Mouse (Mus musculus): ENCODE results near the gene Ccl3. TPM values are rescaled to one million over a fixed set of nuclear protein-coding genes. Genes with fewer than 3 reads are reported as not detected.

Gene Ccl3
- polyA plus RNA-seq, 1 experiment from 2014 or later = 0.96 TPM

DNA sequence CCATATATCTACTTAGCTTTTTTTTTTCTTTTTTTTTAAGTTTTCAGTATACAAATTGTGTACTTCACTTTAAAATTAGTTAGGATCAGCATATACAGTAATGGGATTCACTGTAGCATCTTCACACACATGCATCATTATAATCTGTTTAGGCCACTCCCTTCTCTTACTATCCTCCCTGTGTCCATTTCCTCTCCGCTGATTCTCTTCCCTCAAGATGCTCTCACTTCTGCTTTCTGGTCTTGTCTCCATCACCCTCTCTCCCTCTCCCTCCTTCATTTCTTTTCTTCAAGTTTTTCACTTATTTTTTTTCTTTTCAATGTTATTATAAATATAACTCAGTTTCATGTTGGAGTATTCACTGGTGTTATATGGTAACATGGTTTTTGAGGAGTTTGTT, 30.1 kb downstream of the Ccl3 start:
- no peaks in the 10 kb centered on the region for H3K36me3 ChIP-seq
- no peak overlapping the region for H3K4me3 ChIP-seq (replicated peaks)
- H3K9me3 ChIP-seq (replicated peaks) = no peaks in the 10 kb centered on the region
- ATAC-seq (ENCODE audit: insufficient number of reproducible peaks, low FRiP score, low TSS enrichment, low read depth) = no peak
- H3K27me3 ChIP-seq = no peaks in the 10 kb centered on the region
- H3K9ac ChIP-seq = no peak overlapping the region
- H3K4me2 ChIP-seq (replicated peaks) = no peak overlapping the region
- H3K4me1 ChIP-seq = no peaks in the 10 kb centered on the region
- no peak overlapping the region for H3K27ac ChIP-seq (replicated peaks)
- 95% methylated on average over 1 of the region's 1 CpGs for WGBS

DNA sequence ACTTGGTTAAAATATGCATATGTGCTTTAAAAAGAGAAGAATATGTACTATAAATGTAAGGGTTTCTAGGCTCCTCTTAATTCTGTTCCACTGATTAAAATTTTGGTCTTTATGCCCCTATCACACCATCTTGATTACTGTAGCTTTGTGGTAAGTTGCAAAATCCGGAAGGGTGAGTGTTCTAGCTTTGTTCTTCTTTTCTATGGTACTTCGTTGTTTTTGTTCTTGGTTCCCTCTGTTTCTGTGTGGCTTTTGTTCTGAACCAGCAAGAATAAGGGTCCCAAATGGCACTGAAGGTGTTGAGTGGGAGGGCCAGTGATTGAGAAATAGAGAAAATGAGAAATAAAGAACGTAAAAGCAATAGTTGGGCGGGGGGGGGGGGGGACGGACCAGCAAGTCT, 30.9 kb downstream of the Ccl3 start:
- Histone ChIP-seq H3K4me1 (no peaks in the 10 kb centered on the region), H3K27ac (replicated peaks) (no peak overlapping the region), H3K36me3 (no peaks in the 10 kb centered on the region), H3K9me3 (replicated peaks) (no peaks in the 10 kb centered on the region), H3K4me3 (replicated peaks) (no peak overlapping the region), H3K27me3 (no peaks in the 10 kb centered on the region), H3K4me2 (replicated peaks) (no peak overlapping the region), H3K9ac (no peak overlapping the region)
- no peak for ATAC-seq (ENCODE audit: insufficient number of reproducible peaks, low FRiP score, low TSS enrichment, low read depth)
- 63% methylated on average over 5 of the region's 5 CpGs for WGBS

DNA sequence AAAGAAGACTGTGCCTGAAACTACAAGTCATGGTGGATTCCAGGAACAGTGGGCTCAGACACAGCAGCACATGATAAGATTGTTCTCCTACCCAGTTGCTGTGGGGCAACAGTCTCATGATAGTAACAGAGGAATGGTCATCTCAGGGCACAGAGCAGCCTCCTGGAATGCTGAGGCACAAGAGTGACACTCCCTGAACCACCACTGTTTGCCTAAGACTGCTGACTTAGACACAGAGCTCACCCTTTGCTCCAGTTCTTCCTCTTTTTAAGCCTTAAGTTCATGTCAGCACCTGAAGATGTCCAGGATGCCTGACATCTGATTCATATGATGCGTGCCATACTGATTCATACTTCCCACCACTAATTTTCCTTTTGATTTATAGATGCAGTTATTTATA, 32.6 kb downstream of the Ccl3 start:
- no peaks in the 10 kb centered on the region for H3K36me3 ChIP-seq
- no peaks in the 10 kb centered on the region for H3K9me3 ChIP-seq (replicated peaks)
- no peak overlapping the region for H3K9ac ChIP-seq
- H3K4me1 ChIP-seq = no peaks in the 10 kb centered on the region
- H3K27me3 ChIP-seq = no peaks in the 10 kb centered on the region
- 85% methylated on average over 1 of the region's 1 CpGs for WGBS
- no peak overlapping the region for H3K4me2 ChIP-seq (replicated peaks)
- no peak overlapping the region for H3K27ac ChIP-seq (replicated peaks)
- no peak for ATAC-seq (ENCODE audit: insufficient number of reproducible peaks, low FRiP score, low TSS enrichment, low read depth)
- no peak overlapping the region for H3K4me3 ChIP-seq (replicated peaks)

DNA sequence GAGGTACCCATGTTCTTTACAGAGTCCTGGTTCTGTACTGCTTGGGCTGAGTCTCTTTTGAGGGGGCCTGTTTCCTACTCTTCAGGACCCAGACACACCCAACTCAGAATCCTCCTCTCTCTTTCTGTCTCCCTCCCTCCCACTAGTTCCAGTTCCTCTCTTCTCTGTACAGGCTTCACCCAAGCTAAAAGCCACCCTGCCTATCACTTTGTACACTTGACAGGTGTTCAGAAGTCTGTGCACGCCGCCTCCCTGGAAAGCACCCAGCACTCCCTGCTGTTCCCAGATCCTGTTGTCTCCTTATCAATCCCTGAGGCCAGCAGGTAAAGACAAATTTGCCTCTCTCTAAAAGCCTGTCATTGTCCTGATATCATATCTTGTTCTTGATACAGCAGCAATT, 38.3 kb downstream of the Ccl3 start:
- no peaks in the 10 kb centered on the region for H3K36me3 ChIP-seq

DNA sequence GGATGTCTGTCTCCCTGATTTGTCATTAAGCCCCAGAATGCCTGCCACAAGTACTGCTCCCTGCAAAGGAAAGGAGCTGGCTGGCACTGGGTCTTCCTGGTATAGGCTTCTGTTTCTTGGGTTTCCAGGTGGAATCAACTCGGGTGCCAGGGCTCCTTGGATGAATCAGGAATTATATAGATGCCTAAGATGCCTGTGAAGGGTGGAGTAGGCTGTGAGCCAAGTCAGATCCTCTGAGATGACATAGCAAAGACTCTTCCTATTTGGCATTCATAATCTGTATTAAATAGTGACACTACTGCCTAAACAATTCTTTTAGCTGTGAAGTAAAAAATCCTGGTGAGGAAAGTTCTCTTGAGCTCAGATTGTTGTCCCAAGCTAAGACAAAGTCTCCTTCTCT, 42.8 kb downstream of the Ccl3 start:
- Histone ChIP-seq H3K27me3 (no peaks in the 10 kb centered on the region), H3K4me1 (no peaks in the 10 kb centered on the region), H3K36me3 (no peaks in the 10 kb centered on the region), H3K4me2 (replicated peaks) (no peak overlapping the region), H3K27ac (replicated peaks) (no peak overlapping the region), H3K9me3 (replicated peaks) (no peaks in the 10 kb centered on the region), H3K4me3 (replicated peaks) (no peak overlapping the region), H3K9ac (no peak overlapping the region)
- ATAC-seq (ENCODE audit: insufficient number of reproducible peaks, low FRiP score, low TSS enrichment, low read depth) = no peak
- 52% methylated on average over 1 of the region's 1 CpGs for WGBS

More for the DNA sequence above, 38.3 kb downstream of the Ccl3 start:
- Histone ChIP-seq H3K4me1 (no peaks in the 10 kb centered on the region), H3K4me2 (replicated peaks) (no peak overlapping the region), H3K27ac (replicated peaks) (no peak overlapping the region), H3K4me3 (replicated peaks) (no peak overlapping the region), H3K9ac (no peak overlapping the region), H3K9me3 (replicated peaks) (no peaks in the 10 kb centered on the region), H3K27me3 (no peaks in the 10 kb centered on the region)
- no peak for ATAC-seq (ENCODE audit: insufficient number of reproducible peaks, low FRiP score, low TSS enrichment, low read depth)
- WGBS = 64% methylated on average over 2 of the region's 2 CpGs

DNA sequence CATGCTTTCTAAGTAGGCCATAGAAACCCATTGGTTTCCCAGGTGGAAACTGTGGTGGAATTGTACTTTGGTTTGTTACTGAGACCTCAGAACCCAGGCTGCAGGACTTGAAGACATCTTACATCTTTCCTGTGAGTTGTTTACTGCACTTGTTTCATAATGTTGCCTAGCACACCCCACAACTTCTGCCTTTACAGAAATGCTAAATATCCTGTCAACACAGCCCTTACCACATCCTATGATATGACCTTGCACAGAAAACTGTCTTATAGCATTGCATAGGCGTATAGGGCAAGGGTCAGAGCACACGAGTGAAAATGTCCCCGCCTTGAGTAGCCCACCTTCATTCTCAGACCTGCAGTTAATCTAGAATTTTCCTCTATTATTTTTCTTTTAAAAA, 43.6 kb downstream of the Ccl3 start:
- H3K9me3 ChIP-seq (replicated peaks) = no peaks in the 10 kb centered on the region
- H3K4me1 ChIP-seq = no peaks in the 10 kb centered on the region
- H3K4me2 ChIP-seq (replicated peaks) = no peak overlapping the region
- H3K27me3 ChIP-seq = no peaks in the 10 kb centered on the region
- no peaks in the 10 kb centered on the region for H3K36me3 ChIP-seq
- no peak for ATAC-seq (ENCODE audit: insufficient number of reproducible peaks, low FRiP score, low TSS enrichment, low read depth)
- no peak overlapping the region for H3K4me3 ChIP-seq (replicated peaks)
- 89% methylated on average over 3 of the region's 3 CpGs for WGBS
- H3K9ac ChIP-seq = no peak overlapping the region
- no peak overlapping the region for H3K27ac ChIP-seq (replicated peaks)

- Histone ChIP-seq H3K4me2 (replicated peaks) (no peak overlapping the region), H3K9ac (no peak overlapping the region), H3K9me3 (replicated peaks) (no peaks in the 10 kb centered on the region), H3K27me3 (no peaks in the 10 kb centered on the region), H3K27ac (replicated peaks) (no peak overlapping the region), H3K4me1 (no peaks in the 10 kb centered on the region), H3K36me3 (no peaks in the 10 kb centered on the region), H3K4me3 (replicated peaks) (no peak overlapping the region)
- no peak for ATAC-seq (ENCODE audit: insufficient number of reproducible peaks, low FRiP score, low TSS enrichment, low read depth)
- 86% methylated on average over 4 of the region's 4 CpGs for WGBS
Observed at GRCm38 (mm10) chr11:83604698-83605097, 44.5 kb downstream of the Ccl3 start.

DNA sequence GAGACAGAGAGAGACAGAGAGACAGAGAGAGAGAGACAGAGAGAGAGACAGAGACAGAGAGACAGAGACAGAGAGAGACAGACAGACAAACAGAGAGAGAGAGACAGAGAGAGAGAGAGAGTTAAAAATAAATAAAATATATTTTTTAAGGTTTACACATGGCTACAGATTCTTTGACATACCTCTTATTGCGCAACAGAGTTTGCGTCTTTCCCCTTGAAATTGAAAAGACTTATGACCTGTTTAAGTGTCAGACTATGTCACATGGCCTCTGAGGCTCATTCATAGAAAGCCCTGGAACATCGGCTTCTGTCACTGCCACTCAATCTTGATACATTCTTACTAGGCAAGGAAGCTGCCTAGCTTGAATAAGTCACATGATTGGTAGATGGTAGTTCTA, 45.8 kb downstream of the Ccl3 start:
- Histone ChIP-seq H3K9me3 (replicated peaks) (no peaks in the 10 kb centered on the region), H3K27me3 (no peaks in the 10 kb centered on the region), H3K27ac (replicated peaks) (no peak overlapping the region), H3K4me3 (replicated peaks) (no peak overlapping the region), H3K9ac (no peak overlapping the region), H3K4me1 (no peaks in the 10 kb centered on the region), H3K36me3 (no peaks in the 10 kb centered on the region), H3K4me2 (replicated peaks) (no peak overlapping the region)
- WGBS = 82% methylated on average over 3 of the region's 3 CpGs
- ATAC-seq (ENCODE audit: insufficient number of reproducible peaks, low FRiP score, low TSS enrichment, low read depth) = no peak

GRCm38 (mm10) chr11:83600576-83600975, 48.6 kb downstream of the Ccl3 start:
- Histone ChIP-seq H3K4me2 (replicated peaks) (no peak overlapping the region), H3K4me1 (no peaks in the 10 kb centered on the region), H3K27ac (replicated peaks) (no peak overlapping the region), H3K4me3 (replicated peaks) (no peak overlapping the region), H3K9ac (no peak overlapping the region), H3K36me3 (no peaks in the 10 kb centered on the region), H3K27me3 (no peaks in the 10 kb centered on the region), H3K9me3 (replicated peaks) (no peaks in the 10 kb centered on the region)
- ATAC-seq (ENCODE audit: insufficient number of reproducible peaks, low FRiP score, low TSS enrichment, low read depth) = no peak
- WGBS = 86% methylated on average over 2 of the region's 2 CpGs

DNA sequence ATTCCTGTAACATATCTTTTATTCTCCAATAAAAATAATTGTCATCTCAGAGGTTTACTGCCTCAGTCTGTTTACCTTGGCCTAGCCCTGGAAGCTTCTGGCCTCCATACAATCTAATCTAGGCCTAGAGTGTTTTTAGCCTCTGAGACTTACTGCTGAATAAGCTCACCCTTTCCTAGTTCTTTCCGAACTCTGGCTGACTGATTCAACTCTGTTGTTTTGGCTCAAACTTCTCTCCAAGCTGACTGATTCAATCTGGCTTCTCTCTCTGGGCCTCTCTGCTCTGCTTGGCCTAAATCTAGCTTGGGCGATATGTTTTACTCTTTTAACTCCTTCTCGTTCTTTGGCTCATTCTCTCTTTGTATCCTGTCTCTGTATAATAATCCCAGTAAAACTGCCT, 50.2 kb downstream of the Ccl3 start:
- H3K4me3 ChIP-seq (replicated peaks) = no peak overlapping the region
- no peak overlapping the region for H3K4me2 ChIP-seq (replicated peaks)
- H3K4me1 ChIP-seq = no peaks in the 10 kb centered on the region
- H3K9me3 ChIP-seq (replicated peaks) = no peaks in the 10 kb centered on the region
- no peak overlapping the region for H3K27ac ChIP-seq (replicated peaks)
- ATAC-seq (ENCODE audit: insufficient number of reproducible peaks, low FRiP score, low TSS enrichment, low read depth) = no peak
- H3K36me3 ChIP-seq = no peaks in the 10 kb centered on the region
- H3K9ac ChIP-seq = no peak overlapping the region
- WGBS = 87% methylated on average over 3 of the region's 3 CpGs
- no peaks in the 10 kb centered on the region for H3K27me3 ChIP-seq

DNA sequence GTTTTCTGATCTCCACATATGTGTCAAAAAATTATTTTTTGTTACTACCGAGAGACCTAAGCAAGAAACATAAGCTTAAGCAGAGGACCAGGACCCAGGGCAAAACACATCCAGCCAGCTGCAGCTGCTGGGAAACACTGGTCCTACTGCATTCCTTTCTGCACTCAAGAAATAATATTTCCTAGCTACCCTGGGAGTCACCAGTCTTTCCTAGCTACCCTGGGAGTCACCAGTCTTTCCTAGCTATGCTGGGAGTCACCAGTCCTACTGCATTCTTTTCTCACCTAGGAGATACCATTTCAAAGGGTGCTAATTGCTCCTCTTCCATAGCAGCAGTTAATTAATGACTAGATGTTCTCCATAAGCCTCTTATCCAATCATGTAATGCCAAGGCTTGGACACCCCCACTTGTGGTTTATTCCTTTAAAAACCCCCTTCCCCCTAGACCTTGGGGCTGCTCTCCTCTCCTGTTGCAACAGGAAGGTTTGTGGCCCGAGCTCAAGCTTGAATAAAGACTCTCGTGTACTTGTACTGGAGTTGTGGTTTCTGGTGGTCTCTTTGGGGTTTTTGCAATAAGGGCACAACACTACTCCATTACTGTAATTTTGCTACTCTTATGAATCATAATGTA, 50.8 kb downstream of the Ccl3 start:
- WGBS = 57% methylated on average over 3 of the region's 3 CpGs
- Histone ChIP-seq H3K9ac (no peak overlapping the region), H3K27ac (replicated peaks) (peak overlapping the region; percentile 71; the same call in 1 of the 2 replicates), H3K9me3 (replicated peaks) (no peaks in the 10 kb centered on the region), H3K36me3 (no peaks in the 10 kb centered on the region), H3K4me1 (no peaks in the 10 kb centered on the region), H3K4me3 (replicated peaks) (no peak overlapping the region), H3K4me2 (replicated peaks) (no peak overlapping the region), H3K27me3 (no peaks in the 10 kb centered on the region)
- ATAC-seq (ENCODE audit: insufficient number of reproducible peaks, low FRiP score, low TSS enrichment, low read depth) = no peak; the same call in 1 of the 2 replicates

All from embryonic facial prominence, embryonic 15.5 days (tissue).